Mouse (Mus musculus): ENCODE measurements around the gene Lnx2.

GRCm38 (mm10) chr5:146983216-146983615 lies 93.2 kb downstream of the Lnx2 start:
- TF ChIP-seq CTCF (IDR thresholded peaks at IDR 0.05; ENCODE audit: borderline replicate concordance, insufficient read depth, low read length) = peak; percentile 63; the same call in 1 of the 2 replicates
- no peak for TF ChIP-seq POLR2A (IDR thresholded peaks at IDR 0.05; ENCODE audit: low read depth, low read length)
